Mouse (Mus musculus): ENCODE data around the gene Nlrp14.
A peak's percentile ranks its signal among the peaks of the same experiment; 100 is the strongest.
"Not testable (repeated sequence)": the region's sequence is repeated elsewhere in the genome, so short reads cannot be mapped to it uniquely, and the experiment has no call there.

The Nlrp14 gene

DNA sequence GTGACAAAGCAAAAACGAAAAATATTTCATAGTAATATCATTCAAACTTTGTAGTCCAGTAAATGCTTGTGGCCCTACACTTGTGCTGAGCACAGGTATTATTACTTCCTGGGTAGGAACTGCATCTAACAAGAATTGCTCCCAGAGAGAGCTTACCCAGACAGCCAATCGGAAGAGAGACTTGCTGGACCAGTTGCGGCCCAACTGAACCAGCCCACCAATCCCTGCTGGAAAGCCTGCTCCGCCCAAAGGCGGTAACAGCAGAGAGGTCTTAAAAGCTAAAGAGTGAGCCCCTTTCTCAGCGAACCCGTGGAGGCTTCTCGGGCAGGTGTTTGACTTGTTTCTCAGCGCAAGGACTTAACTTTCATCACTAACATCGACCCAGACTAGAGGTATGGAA lies at the start of gene Nlrp14:
TSS of gene Nlrp14 (plus strand) at position 301 of the 400 bp plus-strand sequence.
- DNase-seq (ENCODE audit: low spot score): no peak

DNA sequence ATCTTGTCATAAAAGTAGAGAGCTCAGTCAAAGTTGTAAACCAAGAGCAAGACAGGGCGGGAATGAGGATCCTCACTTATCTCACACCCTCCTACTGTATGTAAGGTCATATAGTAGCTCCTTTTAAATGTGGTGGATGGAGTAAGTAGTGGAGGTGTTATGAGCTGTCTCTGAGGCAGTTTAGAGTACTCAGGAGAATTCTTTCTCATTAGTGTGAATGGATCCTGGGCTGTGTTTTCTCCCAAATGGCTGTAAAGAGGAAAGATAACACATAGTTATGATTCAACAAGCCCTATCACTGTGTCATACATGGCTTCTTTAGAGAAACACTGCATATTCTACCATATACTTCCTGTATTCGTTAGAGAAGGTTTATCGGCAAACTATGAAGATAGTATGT lies 35.8 kb upstream of the Nlrp14 start, which contains the start of gene Olfr715:
TSS of gene Olfr715 (minus strand) at position 101 of the 400 bp plus-strand sequence.
- not testable (repeated sequence) for DNase-seq (ENCODE audit: low spot score)

DNA sequence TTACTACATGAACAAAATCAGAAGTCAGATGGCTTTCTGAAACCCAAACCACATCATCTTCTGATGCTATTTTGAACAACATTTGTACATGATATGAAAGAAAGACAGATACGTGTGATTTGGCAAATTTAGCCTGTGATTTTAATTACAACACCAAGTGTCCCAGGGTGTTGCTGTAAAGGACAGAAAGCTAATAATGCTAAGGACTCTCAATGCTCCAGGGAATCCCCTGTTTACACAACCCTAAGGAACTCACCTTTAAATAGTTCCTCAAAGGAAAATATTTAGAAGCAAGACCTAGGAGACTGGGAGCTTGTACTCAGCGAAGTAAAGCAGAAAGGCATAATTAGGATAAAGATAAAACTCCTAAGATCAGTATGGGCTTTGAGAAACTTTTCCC lies 28.8 kb upstream of the Nlrp14 start, which contains the start of gene Olfr716:
TSS of gene Olfr716 (plus strand) at position 301 of the 400 bp plus-strand sequence.
- not testable (repeated sequence) for DNase-seq (ENCODE audit: low spot score)

DNA sequence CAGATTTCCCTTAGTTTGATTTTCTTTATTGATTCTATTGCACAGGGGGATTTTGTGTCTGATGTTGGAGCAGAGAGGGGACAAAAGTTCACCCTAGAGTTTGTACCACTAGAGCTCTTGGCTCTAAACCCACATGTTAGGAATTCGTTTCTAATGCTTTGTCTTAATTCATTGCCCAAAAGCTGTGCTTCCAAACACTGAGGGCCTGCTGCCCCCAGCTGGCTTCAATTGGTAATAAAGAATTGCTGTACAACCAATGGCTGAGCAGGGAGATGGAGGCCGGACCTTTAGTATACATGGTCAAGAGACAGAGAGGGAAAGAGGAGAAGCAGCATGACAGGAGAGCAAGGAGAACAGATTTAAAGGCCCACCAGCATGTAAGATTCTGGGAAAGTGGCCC lies 13.6 kb downstream of the Nlrp14 start:
- peak; percentile 5 for DNase-seq (ENCODE audit: low spot score)

DNA sequence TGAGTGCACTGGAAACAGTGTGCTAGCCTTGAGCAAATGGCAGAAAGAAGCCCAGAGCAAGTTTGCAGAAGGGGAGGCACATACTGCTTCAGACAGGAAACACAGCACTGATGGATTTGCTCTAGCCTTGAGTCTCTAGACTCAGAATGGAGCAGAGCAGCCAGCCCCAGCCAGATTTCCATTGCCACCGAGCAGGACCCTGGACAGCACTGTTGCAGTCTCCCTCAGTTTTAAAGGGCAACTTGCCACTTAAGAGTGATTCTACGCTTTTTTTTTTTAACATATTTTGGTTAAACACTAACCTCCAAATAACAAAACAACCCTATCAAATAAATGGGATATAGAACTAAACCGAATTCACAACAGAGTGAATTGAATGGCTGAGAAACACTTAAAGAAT lies 35.0 kb downstream of the Nlrp14 start:
- peak; percentile 18 for DNase-seq (ENCODE audit: low spot score)

DNA sequence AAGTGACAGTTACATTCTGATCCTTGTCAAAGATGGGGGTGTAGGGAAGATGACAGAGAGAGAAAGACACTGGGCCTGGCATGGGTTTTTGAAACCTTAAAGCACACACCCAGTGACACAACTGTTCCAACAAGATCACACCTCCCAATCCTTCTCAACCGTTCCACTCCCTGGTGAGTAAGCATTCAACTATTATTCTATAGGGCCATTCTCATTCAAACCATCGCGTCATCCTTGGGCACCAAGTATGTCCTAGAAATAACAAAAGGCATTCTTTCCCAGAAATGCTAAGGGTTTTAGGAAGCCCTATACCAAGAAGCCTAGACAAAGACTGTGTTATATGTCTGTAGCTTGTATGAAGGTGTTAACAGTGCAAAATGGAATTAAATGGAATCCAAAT lies 41.1 kb downstream of the Nlrp14 start:
- DNase-seq (ENCODE audit: low spot score): no peak

DNA sequence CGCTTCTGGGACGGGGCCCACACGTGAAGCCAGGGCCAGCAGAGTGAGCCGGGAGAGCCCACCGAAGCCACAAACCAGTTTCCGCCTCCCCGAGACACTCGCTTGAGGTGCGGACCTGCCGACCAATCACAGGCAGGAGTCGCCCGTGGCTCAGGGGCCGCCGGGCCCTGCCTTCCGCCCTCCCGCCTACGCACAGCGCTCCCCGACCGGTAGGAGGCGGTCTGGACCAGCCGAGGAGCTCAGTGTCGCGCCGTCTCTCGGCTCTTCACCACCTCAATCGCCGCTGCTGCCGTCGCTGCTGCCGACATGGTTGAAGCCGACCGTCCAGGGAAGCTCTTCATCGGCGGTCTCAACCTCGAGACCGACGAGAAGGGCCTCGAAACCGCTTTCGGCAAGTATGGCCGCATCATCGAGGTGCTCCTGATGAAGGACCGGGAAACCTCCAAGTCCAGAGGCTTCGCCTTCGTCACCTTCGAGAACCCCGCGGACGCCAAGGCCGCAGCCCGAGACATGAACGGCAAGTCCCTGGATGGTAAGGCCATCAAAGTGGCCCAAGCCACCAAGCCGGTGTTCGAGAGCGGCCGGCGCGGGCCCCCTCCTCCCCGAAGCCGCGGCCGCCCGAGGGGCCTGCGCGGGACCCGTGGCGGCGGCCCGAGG lies 42.5 kb downstream of the Nlrp14 start, which contains the start of gene Rbmxl2:
TSS of gene Rbmxl2 (plus strand) at position 242 of the 657 bp plus-strand sequence.
- DNase-seq (ENCODE audit: low spot score): peak; percentile 9

DNA sequence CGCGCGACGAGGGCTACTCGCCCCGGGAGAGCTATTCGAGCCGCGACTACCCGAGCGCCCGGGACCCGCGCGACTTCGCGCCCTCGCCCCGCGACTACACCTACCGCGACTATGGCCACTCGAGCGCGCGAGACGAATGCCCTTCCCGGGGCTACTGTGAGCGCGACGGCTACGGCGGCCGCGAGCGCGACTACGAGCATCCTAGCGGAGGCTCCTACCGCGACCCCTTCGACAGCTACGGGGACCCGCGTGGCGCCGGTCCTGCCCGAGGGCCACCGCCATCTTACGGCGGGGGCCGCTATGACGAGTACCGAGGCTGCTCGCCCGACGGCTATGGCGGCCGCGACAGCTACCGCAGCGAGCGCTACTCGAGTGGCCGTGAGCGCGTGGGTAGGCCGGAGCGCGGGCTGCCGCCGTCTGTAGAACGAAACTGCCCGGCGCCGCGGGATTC lies 43.4 kb downstream of the Nlrp14 start:
- no peak for DNase-seq (ENCODE audit: low spot score)

DNA sequence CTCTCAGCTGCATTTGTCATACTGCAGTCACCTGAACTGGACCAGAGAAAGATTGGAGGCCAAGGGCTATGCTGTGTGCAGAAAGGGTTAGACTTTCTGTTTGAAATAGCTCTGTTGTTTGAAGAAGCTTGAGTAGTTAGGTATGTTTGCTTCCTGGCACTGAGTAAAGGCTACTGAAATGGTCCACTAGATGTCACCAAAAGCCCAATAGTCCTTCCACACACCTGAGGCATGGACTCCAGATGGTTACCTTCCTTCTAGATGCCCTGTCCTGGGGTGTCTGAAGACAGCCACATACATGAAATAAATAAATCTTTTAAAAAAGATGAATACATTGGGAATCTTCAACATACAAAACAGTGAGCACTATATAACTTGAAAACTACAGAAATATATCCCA lies 48.9 kb downstream of the Nlrp14 start:
- DNase-seq (ENCODE audit: low spot score): peak; percentile 33

DNA sequence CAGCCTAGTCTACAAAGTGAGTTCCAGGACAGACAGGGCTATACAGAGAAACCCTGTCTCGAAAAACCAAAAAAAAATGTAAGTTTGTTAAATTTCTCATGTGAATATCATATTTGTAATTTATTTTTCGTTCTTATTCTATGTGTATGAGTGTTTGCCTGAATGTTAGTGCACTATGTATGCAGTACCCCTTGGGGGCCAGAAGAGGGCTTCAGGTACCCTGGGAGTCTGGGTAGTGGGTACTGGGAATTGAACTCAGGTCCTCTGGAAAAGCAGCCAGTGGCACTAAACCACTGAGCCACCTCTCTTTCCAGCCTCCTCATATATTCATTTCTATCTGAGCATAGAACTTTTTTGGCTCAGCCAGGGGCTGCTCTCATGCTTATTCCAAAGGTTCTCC lies 50.1 kb downstream of the Nlrp14 start:
- no peak for DNase-seq (ENCODE audit: low spot score)

DNA sequence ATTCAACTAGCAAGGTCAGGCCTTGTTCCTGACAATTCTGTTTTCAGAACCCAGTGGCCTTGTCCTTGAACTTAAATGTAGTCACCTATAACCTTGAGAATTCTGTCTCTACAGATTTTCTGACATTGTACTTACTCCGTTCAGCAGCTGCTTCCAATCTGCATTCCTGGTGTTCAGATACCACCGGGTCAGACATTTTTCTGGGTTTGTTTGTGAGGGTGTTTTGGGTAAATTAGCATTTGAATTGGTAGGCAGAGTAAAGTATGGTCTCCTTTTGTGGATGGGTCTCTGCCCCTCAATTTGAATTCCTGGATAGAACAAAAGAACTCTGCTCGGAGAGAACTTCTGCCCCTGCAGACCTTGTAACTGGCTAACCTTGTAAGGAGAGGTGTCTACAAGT lies 70.1 kb downstream of the Nlrp14 start:
- peak; percentile 3 for DNase-seq (ENCODE audit: low spot score)

DNA sequence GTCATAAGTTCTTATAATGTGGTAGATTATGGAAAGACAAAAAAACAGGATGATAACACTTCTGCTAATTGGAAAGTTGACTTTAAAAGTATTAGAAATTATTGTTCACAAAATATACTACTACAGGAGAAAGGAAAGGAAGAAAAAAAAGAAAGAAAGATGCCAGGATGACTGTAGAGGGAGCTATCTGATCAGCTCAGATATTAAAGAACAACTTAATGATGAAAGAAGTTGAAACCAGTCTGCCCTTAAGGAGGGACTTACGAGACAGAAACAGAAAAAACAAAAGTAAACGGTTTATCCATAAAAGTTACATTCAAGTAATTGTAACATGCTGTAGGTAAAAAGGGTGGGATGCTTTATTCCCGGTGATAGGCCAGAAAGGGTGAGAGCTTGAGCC lies 70.7 kb downstream of the Nlrp14 start:
- DNase-seq (ENCODE audit: low spot score): no peak

DNA sequence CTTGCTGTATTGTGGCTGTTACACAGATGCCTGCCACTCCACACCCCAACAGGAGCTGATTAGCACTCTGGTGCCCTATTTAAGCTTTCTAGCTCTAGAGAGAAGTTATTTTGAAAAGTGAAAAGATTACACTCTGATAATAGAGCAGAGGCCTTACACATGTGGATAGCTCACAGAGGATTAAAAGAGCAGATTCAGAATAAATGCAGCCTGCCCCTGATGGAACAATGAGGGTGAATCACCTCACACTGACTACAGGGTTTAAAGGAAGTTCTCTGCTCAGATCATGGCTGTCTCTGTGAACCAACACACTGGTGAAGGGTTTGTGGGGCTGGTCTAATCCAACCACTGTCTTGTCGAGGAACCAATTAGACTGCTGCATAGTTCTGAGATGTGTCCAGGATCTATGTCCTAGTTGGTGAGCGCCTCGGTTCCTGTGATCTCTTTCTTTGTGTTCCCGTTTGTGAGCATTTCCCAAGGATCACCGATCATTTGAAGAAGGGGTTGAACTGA lies 74.6 kb downstream of the Nlrp14 start:
- DNase-seq (ENCODE audit: low spot score): no peak
